Mouse (Mus musculus) thymus, adult 18-20 months (tissue): Measurements from ENCODE around the gene Tes.
A peak's percentile ranks its signal among the peaks of the same experiment; 100 is the strongest.
"Not testable (repeated sequence)": the region's sequence is repeated elsewhere in the genome, so short reads cannot be mapped to it uniquely, and the experiment has no call there.

Experiments
- DNase-seq, 2 experiments: peaks; one replicate each; pipeline ENCODE4 v3.0.0; 2022; ENCODE audit warnings: mixed read lengths in 2 of 2

Gene Tes

DNA sequence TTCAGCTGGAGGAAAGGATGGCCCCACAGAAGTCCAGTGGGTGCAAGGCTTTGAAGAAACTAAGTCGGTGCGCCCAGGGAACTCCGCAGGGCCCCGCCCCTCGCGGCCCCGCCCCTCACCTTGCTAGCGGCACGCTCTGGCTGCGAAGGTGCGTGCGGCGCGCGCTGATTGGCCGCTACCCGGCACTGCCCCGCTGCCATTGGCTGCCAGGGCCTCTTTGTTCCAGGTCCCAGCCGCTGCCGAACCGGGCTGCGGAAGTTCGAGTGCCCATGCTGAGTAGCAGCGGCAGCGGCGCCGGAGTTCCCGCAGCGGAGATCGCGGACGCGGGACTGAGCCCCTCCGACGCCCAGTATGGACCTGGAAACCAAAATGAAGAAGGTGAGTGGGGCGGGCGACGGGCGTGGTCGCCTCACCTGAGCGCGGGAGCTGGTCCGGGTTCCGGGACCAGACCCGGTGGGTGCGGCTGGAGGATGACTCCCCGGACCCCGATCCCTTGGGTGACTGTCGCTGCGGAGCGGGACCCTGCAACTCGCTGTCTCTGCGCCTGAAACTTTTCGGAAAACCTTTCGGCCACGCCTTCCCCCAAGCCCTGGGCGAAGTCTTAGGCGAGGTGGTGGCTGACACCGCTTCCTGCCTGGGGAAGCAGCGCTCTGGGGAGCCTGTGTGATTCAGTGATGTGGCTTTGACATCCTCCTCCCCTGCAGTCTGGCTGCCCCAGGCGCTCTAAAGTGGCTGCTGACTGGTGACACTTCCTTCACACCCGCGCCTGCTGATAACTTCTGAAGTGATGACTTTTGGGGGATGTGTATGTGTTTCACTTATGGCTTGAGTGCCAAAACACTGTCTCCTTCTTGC lies at the start of gene Tes:
Gene Tes (plus strand): TSS at position 214 of the 855 bp plus-strand sequence.
- peak; percentile 82 to 88 for DNase-seq

DNA sequence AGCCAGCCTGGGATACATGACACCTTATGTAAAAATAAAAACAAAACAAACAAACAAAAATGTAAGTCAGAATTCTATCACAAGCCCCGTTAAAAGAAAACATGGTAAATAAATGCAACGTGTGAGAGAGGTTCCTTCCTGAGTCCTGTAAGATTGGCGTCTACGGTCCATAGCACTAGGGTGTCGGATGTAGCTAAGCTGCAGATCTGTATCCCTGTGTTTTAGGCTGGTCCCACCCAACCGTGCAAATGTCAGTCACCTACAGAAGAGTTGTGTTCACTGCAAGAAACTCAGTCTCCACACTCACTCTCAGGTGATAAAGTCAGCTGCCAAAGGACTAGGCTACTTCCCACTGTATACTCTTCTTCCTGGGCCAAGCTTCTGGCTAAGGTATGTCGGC lies 39.1 kb upstream of the Tes start:
- DNase-seq = no peak

DNA sequence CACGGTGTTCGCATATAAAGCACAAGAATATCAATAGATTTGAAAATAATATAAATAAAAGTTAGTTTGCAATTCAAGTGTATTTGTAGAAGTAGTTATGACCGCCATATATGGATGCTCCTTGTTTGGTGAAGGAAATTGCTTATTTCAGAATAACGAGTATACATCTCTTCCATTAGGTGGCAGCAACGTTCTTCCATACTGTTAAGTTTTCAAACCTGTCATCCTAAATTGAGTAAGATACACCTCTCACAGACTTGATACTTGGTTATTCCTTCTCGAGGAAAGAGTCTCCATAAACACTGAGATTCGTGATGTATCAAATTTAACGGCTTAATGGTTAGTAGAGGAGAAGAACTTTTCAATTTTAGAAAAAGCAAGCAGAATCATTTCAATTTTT lies 37.4 kb upstream of the Tes start:
- no peak for DNase-seq

DNA sequence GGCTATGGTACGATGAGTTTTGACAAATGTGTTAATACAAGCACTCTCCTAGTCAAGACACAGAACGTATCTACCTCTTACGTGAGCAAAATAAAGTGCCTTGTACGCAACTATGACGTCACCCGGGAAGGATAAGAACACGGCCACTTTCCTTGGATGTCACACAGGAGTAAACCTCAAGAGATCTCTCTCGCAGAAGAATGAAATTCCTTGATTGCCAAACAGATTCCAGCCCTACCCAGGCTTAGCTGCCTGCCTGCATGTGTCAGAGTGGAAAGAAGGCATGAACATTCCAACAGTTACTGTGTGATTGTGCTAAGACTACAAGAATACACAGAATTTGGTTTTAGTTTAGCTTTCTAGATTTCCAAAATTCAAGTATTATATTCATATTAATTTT lies 36.1 kb upstream of the Tes start:
- DNase-seq = no peak

DNA sequence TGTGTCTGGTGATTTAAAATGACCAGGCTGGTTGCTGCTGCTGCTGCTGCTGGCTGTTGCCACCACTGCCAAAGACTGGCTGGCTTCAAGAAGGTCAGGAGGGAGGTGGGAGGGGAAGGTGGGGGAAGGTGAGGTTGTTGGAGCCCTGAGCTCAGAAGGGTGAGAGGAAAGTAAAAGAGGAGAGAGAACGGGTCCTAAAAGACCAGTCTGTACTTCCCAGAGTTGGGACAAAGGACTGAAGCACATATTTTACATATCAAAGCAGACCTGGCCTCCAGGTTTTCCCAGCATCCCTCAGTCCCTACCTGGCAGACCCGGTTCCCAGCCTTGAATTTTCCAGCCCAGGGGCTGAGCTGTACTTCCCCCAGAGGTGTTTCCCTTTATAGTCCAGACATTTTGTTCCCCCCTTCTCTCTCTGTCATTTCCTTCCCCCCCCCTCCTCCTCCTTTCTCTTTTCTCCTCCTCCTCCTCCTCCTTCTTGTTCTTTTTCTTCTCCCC lies 32.7 kb upstream of the Tes start:
- no peak for DNase-seq

DNA sequence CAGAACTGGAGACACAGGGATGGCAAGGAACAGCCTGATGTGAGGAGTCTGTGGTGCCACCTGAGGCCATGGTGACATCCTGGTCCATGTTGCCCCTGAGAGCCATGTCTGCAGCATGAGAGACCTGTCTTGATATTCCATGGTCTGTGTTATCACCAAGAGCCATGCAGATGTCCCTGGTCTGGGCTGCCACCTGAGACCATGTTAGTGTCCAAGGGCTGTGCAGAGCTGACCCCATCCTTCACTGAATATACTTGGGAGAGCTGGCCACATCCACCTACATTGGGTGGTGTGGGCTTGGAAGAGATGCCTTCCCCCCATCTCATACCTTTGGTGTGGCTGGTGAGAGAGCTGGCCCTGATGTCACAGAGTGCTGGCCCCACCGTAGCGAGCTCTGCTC lies 30.9 kb upstream of the Tes start:
- DNase-seq = no peak

DNA sequence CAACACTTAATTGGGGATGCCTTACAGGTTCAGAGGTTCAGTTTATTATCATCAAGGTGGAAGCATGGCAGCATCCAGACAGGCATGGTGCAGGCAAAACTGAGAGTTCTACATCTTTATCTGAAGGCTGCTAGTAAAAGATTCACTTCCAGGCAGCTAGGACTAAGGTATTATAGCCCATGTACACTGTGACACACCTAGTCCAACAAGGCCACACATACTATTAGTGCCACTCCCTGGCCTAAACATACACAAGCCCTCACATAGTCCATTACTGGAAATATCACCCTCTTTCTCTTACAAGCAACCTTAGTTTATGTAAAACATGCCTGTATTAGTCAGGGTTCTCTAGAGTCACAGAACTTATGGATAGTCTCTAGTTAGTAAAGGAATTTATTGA lies 29.7 kb upstream of the Tes start:
- no peak for DNase-seq

DNA sequence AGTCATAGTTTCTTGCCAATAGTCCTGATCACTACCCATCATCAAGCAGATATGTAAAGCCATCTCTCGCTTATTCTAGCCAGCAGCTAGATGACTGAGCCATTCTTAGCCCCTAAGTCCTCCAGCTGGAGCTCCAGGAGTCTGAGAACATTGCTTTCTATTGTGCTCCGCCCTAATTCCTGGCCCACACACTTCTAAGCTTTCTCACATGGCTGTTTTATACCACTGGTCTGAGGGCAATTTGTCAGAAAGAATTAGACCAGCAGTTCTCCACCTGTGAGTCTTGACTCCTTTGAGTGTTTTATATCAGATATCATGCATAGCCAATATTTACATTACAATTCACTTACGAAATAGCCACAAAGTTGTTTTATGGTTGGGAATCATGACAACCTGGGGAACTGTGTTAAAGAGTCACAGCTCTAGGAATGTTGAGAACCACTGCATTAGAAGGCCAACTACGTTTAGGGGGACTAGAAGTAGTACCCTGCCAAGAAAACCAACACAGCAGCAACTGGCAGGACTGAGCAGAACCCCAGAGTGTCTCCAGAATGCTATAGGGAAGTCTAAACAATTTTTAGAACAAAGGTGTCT lies 13.4 kb upstream of the Tes start:
- DNase-seq = no peak

DNA sequence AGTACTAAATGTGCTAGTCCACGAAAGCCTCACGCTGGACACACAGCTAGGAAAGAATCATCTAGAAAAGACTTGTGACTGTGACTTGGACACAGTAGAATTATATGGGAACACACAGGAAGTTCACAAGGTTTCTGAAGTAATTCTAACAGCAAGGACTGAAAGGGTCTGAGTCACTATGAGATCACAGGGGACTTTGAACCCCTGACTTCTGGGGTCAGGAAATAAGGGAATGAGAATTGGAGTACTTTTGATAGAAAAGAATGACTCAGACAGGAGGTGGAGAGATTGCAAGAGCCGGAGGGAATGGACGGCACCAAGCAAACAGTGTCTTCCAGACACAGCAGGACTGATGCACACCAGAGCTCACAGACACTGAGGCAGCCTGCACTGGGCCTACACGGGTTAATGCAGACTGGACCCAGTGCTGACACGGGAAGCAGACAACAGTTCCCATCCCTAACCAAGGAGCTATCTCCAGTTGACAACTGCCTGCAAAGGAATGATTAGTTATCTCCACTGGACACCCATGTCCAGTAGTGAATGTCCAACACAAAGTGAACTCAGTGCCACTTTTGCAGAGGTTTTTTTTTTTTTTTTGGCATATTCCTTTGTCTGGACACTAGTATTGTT lies 11.8 kb upstream of the Tes start:
- no peak for DNase-seq

DNA sequence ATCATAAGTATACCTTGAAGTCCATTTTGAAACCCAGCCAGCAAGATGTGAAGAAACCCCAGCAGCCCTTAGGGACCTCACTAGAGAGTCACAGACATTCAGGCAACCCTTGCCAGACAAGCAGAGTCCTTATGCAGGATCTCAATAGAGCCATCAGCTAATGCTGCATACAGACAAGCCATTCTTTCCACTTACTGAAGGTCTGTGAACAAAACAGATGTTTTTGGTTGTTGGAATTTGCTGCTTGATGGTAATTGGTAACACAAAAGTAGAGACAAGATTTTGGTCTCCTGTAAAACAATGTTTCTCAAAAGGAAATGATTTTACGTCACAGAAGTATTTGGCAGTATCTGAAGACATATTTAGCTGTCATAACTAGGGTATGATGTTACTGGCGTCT lies 10.2 kb upstream of the Tes start:
- no peak for DNase-seq

DNA sequence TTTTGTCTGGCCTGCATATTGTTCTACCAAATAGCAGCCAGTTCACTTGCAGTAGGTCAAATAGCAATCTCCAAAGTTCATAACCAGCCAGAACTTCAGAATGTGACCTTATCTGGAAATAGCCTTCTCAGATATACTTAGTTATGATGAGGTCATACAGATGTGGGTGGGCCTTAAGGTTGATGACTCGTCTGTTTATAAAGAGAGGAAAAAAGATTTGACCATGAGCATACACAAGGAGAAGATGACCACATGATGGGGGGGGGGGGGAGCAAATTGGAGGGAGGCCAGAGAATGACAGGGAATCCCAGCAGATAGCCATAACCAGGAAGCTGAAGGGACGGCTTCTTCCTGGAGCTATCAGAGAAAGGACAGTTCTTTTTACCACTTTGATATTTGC lies 9.3 kb upstream of the Tes start:
- DNase-seq = no peak

DNA sequence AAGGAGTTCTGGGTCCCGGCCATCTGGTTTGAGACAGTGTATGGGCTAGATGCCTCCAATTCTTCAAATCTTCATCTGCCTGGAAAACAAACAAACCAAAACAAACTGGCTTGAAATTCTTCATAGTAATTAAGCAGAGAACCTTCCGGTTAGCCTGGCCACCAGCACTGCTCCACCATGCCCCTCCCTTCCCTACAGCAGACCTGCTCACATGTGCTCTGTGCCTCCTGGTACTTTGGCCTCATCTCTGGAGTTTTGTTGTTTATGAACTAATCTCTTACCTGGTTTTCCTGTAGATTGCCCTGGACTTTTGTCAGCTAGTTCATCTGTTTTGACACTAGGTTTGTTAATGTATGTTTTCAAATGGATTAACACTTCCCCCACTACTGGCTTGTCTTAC lies 5.4 kb upstream of the Tes start:
- DNase-seq = no peak

DNA sequence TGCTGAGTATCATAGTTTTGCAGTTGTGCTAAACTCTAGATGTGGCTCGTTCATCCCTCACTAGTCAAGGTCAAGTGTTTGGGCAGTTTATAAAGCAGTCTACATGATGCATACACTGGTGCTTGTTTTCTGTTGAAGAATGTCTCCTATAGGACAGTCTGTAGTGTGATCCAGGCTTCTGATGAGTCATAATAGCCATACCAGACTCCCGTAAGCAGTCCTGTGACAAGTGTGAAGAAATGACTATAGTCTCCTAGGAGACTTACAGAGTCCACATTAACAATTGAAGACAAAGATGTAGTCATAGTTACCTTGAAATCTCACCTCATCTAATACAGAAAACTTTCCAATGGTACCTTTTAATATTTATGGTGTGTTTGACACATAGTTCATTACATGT lies 4.8 kb upstream of the Tes start:
- DNase-seq = no peak

DNA sequence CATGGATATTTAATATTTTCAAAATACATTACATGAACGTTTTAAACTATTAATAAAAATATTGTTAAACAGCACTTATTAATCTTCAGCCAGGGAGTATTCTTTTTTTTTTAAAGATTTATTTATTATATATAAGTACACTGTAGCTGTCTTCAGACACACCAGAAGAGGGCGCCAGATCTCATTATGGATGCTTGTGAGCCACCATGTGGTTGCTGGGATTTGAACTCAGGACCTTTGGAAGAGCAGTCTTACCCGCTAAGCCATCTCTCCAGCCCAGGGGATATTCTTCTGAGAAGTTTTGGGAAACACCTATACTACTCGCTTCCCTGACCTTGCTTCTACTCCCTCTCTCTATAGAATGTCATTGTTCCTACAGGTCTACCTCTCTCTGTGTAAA lies 3.1 kb upstream of the Tes start:
- DNase-seq = not testable (repeated sequence)

DNA sequence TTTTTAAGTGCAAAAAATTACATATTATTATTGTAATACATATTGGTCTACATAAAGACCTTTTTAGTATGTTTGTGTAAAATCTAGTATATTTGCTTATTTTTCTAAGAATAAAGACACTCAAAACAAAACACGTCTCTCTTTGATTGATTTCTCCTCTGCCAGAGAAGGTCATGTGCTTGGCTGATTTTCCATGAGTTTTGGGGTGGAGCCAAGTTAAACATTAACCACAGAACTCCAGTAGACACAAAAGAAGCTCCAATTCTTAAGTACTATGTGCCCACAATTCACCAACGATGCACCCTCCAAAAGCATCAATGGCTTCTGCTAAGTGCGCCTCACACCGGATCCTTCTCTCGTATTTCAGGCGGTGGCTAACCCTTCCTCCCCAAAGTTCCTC lies 2.6 kb upstream of the Tes start:
- DNase-seq = no peak

DNA sequence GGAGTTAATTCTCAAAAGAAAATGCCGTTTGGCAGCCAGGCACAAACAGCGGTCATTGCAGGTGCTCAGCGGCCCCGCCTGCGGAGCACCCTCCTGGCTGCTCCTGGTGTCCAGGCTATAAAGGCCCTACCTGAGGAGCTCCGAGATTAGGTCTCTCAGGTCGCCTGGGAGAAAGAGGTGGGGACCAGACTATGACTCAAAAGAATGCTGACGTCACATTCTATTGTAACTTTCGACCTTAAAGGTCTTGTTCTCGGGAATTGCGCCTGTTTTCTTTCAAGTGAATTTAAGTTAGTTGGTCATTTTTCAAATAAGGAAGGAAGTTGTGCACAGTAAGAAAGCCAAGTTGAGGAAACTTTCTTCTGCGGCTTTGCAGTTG lies 831 bp downstream of the Tes start:
- DNase-seq = no peak

DNA sequence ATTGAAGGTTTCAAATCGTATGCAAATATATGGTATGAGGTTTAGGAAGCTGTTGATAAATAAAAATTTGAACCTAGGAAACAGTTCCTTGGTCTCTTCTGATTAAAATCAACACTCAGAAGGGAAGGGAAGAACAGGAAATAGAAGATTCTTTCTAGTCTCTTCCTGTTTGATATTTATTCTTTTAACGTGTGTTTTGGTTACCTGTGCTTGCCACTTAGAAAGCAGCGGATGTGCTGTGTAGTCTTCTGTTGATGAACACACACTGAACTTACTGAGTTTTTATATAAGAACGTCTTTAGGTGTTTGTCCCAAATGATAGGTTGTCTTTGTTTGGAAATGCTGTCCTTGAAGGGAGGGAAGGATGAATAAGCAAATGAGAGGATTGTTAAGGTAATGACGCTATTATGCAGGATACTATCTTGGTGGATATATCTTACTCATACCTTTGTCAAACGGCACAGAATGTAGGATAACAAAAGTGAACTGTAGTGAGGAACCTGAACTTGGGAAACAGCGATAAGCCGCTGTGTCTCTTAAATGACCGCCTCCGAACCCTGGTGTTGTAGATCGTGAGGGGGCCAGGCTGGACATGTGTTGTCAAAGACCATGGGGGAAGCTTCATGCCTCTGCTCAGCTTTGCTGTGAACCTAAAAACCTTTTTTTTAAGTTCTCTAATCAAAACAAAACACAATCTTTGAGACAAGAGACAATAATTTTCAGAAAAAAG lies 1.4 kb downstream of the Tes start:
- DNase-seq = no peak

DNA sequence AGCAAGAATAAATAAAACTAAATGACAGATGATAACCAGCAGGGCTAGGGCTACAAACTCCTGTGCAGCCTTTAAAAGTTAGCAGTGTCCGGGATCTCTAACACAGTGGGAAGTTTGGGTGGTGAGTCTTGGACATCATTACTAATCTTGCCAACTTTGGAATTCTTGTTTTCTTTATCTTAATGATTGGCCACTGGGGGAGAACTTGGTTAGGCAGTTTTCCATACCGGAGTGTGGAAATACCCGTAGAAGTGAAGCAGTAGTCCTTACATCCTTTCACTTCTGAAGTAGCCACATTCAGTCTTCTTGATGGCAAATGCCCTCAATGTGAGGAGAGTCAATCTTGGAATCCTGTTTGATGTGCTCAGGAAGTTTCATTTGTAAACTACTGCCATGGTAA lies 7.0 kb downstream of the Tes start:
- no peak for DNase-seq

DNA sequence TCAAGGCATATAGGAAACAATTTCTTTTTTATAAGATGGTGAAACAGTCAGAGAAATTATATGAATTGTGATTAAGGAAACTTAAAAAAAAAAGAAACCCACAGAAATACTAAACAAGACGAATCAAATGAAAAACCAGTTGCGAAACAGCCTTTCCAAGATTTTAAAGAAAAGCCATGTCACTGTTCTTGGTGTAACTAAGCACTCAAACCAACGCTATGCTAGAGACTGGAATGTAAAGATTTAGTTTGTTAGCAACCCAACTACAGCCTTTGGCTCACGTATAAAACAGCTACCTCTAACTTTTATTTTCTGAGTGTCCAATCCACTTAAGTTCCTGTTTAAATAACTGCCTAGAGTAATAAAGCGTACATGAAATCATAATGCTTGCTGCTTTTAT lies 7.4 kb downstream of the Tes start:
- no peak for DNase-seq

DNA sequence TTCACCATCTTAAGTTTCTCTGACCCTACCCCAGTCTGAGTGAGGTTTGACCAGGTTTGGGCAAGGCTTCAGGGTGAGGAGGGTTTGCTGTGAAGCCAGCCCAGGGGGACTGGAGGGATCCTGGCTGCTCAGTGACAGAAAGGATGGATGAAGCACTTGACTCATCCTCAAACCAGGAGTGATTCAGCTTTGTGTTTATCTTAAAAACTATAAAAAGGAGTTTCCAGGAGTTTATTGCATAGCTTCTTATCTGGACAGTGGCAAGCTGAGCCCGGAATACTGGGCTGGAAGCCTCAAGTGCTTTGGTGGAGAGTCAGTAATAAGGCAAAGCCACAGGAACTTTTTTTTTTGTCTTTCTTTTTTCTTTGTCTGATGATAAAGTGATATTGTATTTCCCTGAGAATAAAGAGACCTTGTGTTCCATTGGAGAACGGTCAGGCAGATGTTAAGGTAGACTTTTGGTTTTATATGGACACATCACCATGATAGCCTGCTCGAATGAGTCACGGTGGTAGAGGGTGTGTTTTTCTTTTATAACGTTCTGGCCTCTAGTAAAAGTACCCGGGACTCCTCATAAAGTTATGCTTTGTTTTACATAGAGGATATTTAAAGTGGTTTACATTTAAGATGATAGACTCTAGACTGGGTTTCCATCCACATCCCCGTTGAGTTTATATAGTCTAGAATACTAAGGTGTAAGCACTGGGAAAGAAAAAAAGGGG lies 8.0 kb downstream of the Tes start:
- DNase-seq = no peak

DNA sequence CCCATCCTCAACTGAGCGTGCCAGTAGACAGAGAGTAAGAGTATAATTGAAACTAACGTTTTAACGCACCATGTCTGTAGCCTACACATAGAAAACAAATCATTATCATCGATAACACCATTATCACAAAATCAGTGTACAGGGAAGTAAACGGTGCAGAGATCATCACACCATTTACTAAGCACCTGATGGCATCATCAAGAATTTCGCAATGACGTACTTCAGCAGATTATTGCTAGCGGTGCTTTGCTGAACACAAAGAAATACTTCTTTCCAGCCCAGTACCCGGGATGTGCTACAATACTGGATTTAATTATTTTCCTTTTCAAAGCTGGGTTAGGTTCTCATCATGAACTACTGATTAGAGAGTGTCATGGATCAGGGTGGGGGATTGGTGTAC lies 12.3 kb downstream of the Tes start:
- no peak for DNase-seq

DNA sequence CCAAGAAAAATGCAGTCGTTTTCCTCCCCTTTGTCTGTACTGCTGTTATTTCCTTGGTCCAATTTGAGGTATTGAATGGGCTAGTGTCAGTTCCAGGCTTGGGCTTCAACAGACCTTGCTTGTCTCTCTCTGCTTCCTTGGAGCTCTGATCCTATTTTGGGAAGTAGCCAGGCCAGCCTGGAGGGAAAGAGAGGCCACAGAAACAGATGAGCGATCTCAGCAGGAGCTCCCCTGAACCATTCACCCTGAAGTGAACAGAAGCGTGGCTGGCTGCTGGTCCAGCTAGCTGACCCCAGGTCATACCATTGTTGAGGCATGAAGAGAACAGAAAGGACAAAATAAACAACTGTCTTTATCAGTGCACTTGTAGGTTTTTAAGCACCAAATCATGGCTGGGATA lies 12.8 kb downstream of the Tes start:
- no peak for DNase-seq

DNA sequence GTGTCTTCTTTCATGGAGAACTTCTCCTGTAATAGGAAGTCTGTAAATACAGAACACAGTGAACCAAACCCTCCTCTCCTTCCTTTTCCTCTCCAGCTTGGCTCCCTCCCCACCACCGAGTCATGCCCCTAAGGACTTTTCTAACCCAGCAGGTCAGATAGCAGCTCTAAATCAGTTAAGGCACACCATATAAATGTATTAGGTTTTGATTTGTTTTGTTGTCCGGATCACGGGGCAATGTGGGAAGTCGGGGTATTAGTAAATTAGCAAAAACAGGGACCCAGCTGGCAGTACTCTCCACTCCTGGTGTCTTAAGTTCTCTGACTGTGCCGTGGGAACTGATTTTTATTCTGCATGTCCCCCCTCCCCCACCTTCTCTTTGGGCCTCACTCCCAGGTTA lies 14.4 kb downstream of the Tes start:
- no peak for DNase-seq
